Mouse (Mus musculus): ENCODE measurements around the gene Siglec1.
A peak's percentile ranks its signal among the peaks of the same experiment; 100 is the strongest.
"Not testable (repeated sequence)": the region's sequence is repeated elsewhere in the genome, so short reads cannot be mapped to it uniquely, and the experiment has no call there.

The Siglec1 gene

DNA sequence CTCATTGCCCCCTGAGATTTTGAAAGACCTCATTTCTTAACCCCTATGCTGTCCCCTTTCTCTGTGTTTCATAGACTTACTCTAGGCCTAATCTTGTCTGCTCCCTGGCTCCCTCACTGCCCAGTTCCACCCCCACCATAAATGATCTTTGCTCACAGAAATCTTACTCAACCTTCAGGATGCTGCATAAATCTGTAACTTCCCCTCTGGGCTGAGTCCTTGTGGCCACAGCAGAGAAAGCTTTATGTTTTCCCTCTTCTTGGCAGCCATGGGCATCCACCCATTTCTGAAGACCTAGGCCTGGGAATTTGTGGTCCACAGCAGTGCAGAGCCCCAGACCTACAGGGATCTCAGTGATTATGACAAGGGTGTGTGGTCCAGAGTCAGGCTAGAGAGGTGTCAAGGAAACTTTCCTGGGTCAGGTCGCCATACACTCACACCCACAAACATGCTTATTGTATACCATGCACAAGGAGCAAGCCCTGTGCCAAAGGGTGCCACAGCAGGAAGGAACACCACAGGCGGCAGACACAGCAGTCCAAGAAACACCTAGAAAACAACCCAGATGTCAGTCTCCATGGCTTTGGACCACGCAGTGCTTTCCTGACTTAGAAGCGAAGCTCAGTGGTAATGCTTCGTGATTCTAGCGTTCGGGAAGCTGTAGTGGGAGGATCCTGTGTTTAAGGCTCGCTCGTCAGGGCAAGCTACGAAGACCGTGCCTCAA is at the start of gene Siglec1:
TSS of gene Siglec1 (minus strand) at position 99 of the 724 bp plus-strand sequence.
- no peak for DNase-seq

DNA sequence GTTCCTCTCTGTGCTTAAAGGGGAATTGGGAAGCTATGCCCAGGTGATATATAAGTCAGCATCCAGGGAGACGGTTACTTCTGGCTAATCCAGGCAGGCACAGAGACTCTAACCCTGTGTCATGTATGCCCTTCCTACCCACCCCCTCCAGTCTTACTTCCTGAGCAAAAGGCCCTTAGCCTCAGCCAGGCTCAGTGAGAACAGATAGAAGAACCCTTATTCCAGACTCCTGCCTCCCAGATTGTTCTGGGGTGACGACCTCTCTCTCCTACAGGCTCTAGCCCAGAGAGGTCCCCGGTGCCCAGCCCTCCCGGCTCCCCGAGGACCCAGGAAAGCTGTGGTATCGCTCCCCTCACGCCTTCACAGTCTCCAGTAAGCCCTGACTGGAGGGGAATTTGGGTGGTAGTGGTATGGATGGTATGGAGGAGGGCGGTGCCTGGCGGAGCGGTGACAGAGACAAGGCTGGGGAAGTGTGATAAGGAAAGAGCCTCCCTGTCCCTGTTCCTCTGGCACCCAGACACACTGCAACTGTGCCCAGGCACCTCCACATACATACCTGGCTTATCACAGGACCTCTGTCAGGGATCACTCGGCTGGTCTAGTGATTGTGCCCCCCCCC is 49.1 kb upstream of the Siglec1 start:
- peak; percentile 4 for DNase-seq

DNA sequence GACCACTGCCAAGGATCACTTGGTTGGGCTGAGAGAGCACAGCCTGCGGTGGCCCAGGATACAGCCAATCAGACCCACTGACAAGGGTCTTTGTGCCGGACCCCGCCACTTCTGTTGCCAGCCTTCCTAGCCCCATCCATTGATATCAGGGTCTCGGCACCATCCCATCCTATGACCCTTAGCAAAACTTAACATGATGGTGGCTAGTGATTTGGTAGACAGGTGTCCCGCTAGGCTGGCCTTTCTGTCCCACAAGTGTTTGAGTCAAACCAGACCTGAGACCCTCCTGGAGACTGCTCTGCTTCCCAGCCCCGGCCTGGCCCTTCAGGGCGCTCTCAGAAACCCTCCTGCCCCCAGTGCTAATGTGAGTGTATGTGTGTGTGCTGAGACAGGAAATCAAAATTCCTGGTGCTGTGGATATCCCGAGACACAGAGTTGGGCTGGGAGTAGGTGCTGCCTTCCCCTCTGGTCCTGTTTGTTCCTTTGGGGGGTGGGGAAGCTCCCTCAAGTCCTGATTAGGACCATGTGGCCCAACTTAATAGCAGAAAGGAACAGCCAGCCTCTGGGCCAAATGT is 48.3 kb upstream of the Siglec1 start:
- DNase-seq: peak; percentile 11

DNA sequence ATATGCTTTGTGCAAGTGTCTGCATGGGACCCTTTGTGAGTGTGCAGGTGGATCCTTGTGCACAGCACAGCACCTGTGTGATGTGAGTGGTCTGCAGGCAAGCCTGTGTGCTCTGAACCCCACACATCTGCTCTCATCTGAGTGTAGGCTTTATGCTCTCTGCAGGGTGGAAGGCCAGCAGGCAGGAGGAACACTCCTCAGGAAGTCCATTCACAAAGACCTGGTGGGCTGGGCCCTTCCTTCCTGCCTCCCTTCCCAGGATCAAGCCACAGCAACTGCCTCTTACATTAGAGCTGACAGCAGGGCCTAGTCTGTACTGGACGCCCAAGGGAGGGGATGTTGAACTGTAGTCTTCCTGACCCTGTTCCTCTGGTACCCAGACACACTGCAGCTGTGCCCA is 47.8 kb upstream of the Siglec1 start:
- DNase-seq: peak; percentile 65

DNA sequence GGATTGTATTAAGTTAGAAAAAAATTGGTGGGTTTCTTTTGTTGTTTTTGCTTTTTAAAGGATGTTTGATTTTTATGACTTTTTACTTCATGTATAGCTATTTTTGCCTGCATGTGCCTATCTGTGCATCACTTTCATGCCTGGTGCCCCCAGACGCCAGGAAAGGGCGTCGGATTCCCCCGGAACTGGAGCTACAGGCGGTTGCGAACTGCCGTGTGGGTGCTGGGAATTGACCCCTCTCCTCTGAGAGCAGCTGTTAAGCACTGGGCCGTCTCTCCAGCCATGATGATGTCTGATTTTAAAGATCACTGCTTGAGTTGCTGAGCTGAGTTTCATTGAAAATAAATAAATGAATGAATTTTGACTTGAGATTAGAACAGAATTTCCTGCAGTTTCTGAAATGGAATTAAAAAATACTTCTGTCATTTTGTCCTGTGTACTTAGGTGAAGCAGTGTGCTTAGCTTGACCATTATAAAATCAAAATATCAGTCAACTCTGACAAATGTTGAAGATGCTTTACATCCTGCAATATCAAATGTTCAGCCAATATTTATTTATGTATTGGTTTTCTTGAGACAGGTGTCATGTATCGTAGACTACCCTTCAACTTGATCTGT is 46.5 kb upstream of the Siglec1 start, which contains the start of gene Gm11037:
TSS of gene Gm11037 (plus strand) at position 568 of the 618 bp plus-strand sequence.
- DNase-seq: peak; percentile 2

DNA sequence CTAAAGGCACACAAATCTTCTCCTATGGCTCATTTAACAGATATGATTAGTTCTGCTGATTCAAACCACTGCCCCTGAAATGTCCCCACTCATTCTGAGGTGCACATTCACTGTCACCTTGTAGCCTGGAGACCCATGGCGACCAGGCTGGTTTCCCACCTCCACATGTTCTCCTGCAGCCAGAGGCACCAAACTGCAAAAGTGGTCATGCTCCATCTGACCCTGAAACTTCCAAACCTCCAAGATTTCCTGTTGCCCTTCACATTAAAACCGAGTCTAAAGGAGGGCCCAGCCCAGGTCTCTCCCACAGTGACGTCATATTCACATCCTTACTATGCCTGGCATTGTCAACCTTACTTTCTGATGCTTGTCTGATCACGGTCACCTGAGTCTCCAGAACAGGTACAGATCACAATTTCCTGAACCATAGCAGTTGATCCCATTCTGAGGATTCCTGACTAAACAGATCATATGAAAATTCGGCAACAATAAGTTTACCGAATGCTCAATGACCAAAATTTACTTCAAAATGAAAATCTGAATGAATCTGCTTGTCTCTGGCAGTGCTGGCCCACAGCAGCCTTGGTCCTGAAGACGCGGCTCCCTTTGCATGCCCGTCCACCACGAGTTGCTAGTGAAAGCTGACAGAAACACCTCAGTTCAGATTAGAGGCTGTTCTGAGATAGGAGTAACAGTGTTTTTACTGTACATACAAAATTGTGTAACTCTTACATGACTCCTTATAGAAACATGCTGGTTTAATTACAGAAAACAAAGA is 45.7 kb upstream of the Siglec1 start:
- peak; percentile 3 for DNase-seq

DNA sequence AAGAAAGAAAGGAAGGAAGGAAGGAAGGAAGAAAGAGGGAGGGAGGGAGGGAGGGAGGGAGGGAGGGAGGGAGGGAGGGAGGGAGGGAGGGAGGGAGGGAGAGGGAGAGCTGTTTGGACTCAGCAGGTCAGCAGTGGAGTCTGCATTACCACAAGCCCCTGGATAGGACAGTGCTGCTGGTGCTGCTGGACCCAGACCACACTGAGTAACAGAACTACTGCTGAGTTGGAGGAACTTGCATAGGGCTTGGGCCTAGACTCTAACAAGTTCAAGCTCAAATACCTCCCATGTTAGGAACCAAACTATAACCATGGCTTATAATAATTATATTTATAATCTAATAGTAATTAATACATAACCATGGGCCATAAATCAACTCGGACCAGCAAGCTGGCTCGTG is 44.3 kb upstream of the Siglec1 start:
- peak; percentile 4 for DNase-seq

DNA sequence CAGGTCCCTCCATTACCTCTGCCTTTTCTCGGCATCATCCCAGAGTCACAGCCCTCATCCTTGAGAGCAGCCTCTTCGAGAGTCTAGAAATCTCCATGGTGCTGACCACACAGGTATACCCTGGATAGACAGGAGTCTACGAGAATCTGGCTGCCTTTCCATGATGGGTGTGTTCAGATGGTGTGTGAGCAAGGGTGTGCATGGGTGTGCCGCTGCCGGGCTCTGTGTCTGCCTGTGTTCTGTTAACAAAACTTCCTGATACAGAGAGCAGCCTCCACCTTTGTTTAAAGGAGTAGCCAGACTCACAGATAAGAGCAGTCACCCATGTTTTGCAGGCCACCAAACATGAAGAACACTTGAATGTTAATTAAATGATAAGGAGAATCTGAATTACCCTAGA is 43.3 kb upstream of the Siglec1 start:
- DNase-seq: peak; percentile 6

DNA sequence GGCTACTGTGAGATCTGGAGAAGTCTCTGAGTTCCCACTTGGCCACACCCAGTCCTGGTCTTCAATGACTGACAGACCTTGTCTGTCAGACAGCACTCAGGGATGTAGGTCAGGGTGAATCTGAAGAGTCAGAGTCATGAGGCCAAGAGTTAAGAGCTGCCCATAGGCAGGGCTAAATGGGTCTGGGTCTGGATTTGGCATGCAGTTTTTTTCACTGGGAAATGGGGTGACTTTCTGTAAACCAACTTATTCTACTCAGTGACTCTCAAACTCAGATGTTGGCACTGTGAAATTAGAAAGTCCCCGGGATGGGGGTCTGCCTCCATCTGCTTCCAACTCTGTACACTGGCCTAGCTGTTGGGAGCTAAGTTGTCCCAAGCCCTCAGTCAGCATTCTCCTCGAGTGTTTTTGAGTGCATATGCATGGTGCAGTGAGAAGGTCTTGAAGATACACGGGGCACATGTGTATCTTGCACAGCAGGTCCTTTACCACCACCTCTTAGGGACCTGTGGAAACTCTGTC is 42.1 kb upstream of the Siglec1 start:
- DNase-seq: no peak

DNA sequence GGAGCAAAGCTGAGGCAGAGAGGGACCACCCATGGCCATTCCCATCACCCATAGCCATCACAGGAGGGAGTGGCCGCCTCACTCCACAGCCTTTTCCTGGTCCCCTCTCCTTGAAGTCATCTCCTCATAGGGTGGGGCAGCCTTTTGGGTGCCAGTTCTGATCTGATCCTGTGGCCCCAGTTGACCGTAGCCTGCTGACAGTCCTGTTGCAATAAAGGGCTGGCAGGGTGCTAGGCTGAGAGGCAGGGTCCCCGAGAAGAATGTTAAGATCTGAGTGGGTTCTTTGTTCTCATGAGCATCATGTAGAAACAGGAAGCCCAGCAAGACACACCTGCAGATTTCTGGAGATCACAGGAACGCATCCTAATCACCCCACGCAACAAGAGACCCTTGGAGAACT is 41.6 kb upstream of the Siglec1 start:
- peak; percentile 23 for DNase-seq

DNA sequence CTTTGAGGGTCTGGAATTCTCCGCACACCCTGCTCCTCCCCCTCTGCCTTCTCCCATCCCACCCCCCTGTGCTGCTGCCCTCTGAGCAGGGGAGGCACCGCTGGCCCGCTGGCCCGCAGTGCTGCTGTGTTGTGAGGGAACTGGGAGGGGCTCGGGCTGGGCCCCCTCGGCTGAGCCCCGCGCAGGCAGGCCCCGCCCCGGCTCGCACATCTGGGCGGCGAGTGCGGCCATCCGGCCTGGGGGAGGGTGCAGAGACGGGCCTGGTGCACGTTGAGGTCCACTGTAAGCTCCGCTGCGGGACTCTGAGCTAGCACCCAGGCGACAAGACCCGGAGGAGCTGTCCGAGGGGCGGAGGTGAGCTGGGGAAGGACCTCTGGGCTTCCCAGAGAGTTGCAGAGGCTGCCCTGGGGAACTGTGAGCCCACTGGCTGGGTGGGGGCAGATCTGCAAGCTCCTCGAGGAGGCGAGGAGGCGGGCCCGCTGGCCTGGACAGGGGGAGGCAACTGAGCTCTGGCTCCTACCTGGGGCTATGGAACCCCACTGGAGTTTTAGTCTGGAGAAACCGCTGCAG is 40.7 kb upstream of the Siglec1 start, which contains the start of gene Hspa12b:
TSS of gene Hspa12b (plus strand) at position 120 of the 570 bp plus-strand sequence.
- DNase-seq: peak; percentile 87

DNA sequence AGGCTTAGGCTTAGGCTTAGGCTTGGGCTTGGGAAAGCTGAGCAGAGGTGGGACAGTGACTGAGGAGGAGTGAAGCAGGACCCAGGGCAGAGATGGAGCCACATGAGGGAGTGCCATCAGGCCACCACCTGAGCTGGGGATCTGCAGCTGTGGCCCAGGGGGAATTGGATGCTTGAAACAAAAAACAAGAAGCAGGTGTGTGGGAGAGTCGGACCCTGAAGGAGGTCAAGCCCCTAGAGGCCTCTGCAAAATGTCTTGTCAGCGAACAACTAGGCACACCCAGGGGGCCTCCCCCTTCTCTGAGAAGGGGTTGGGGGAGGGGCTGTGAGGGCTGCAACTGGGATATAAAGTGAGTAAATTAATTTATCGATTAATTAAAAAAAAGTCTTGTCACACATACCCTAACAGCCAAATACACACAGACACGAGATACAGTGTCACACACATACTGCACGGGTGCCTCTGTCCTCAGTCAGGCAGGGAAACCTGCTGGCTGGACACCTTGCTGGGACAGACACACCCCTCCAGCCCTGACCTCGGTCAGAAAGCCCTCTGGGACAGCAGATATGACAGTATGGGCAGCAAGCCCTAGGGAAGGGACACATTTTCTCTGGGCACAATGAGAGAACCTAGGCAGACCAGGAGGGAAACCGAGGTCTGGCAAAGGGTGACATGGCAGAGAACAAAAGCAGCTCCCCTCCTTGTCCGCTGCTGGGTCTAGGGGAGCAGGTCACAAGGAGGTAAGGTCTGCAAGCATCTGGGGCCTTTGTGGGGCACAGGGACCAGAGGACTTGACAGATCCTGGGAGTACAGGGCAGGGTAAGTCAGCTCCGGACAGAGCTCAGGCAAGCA is 39.6 kb upstream of the Siglec1 start:
- no peak for DNase-seq

DNA sequence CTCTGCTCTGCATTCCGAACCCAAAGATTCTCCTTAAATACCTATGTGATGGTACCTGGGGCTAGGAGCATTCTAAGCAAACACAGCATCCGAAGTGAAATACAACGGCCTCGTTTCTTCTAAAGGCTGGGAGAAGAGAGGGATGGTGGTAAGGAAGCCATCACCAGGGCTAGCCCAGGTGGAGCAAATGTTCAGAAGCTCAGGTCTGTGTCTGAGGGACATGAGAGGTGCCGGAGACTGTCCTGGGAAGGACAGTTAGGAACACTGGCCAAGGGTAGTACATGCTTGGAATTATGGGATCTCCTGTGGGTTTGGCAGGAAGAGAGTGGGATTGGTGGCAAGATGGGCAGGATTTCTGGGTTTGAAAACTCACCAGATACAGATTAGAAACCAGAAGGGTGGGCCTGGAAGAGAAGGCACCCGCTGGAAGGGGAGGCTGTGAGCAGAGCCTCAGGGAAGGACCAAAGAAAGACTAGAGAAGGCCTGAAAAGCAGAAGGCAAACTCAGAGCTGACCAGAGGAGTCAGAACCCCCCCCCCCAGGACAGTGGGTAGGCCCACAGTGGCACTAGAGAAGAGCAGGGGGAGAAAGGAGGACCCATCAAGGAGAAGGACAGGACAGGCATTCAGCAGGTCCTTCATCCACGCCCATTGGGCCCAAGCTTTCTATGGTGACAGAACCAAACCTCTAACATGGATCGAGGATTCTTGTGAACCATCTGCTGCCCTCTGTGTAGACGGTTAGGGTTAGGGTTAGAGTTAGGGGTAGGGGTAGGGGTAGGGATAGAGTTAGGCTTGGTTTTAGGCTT is 38.8 kb upstream of the Siglec1 start:
- no peak for DNase-seq

DNA sequence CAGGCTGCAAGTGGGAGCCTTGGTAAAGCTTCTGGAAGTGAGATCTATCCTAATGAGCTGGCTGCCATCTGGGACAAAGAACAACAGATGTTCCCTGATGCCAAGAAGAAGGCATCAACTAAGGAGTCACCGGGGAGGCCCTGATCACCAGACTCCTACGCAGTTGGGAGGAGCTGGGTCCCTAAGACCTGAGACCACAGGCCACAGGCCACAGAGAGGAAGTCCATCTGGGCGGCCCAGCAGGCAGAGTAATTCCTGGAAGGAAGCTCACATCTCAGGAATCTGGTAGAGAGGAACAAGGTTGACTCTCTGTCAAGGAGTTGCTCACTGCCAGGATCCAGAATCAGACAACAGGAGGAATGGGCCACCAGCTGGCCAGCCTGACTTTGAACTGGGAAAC is 37.6 kb upstream of the Siglec1 start:
- peak; percentile 45 for DNase-seq

DNA sequence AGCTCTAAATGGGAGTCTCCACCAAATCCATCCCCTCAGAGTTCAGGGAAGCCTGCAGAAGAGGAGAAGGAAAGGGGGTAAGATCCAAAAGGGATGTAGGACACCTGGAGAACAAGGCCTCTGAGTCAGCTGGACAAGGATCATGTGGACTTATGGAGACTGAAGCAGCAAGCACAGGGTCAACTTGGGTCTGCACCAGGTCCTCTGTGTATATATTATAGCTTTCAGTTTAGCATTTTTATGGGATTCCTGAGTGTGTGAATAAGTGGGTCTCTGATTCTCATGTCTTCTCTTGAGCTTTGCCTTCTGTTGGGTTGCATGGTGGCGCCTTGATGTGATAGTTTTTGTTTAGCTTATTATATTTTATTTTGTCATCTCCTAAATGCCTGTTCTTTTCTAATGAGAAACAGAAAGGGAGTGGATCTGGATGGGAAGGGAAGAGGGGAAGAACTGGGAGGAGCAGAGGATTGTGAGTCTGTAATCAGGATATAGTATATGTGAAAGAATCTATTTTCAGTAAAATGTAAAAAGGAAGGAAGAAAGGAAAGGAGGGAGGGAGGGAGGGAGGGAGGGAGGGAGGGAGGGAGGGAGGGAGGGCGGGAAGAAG is 32.5 kb upstream of the Siglec1 start:
- no peak for DNase-seq

DNA sequence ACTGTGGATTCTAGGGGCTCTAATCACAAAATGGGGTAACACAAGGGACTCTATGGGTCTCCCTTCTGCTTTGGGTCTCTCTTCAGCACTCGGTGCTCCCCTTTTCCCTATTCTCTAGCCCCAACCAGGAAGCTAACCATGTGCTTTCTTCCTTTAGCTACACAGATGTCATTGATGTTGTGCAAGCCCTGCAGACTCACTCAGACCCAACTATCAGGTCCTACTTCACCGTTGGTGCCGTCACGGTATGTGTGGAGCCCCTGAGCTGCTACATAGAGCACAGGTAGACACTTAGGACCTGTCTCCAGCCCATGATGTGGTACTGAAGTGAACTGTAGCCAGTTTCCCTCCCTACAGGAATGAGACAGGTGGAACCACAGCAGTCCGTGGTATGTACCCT is 19.4 kb upstream of the Siglec1 start:
- DNase-seq: no peak

DNA sequence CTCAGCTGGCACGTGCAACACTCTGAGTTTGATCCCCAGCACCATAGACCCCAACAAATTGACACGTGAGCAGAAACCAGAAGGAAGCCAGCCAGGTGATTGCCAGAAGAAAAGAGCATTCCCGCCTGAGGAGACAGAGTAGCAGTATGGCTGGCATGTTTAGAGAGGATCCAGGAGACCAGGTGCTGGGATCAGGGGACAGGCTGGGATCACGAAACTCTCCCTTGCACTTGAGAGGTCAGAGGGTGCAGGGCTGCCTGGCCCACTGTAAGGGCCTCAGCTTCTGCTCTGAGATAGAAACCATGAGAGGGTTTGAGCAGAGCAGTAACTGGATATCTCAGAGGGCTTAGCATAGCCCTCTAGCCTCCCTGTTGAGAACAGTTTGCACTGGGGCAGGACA is 18.5 kb upstream of the Siglec1 start:
- not testable (repeated sequence) for DNase-seq

DNA sequence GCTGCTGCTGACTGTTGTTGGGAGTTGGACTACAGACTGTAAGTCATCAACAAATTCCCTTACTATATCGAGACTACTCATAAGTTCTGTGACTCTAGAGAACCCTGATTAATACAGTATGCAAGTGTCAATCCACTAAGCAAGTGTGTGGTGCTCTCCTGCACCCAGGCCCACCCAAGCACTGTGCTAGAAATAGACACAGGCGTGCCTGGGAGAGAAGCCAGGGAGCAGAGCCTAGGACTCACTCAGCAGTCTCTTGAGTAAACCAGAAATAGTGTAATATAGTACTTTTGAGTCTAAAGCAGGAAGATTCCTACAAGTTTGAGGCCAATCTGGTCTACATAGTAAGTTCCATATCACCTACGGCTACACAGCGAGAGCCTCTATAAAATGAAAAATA is 17.5 kb upstream of the Siglec1 start:
- DNase-seq: no peak

DNA sequence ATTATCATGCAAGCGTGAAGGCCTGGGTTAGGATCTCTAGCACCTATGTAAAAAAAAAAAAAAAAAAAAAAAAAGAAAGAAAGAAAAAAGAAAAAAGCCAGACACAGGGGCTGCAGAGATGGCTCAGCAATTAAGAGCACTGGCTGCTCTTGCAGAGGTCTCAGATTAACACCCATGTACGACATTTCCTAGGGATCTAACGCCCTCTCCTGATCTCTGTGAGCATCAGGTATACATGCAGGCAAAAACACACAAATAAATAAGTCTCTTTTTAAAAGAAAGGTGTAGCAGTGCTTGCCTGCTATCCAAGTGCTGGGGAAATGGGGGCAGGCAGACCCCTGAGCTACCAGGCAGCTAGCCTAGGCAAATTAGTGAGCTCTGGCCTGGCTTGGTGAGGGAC is 15.0 kb upstream of the Siglec1 start:
- DNase-seq: no peak

DNA sequence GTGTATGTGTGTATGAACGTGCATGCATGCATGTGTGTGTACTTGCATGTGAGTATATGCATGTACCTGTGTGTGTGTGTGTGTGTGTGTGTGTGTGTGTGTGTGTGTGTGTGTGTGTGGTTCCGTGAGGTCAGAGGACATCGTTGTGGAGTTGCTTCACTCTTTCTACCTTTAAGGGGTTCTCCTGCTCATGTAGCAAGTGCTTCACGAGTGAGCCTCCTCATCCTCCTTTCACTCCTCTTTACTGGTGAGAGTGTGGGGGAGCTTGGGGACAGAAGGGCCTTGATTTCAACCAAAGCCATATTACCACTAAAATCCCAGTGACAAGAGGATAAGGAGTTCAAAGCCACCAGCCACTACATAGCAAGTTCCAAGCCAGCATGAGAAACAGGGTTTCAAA is 10.5 kb upstream of the Siglec1 start:
- DNase-seq: no peak

Measured in kidney, postnatal 10 days (tissue).